Mouse (Mus musculus) E14TG2a.4 (cell line): ENCODE data around the gene Itpk1.

Experiments
- CTCF ChIP-seq: conservative IDR thresholded peaks from 2 replicates; pipeline ENCODE4 v1.5.1; 2014; ENCODE audit warnings: low read length
- NANOG ChIP-seq: IDR thresholded peaks from 2 replicates; pipeline ENCODE4 v1.6.1; 2014; ENCODE audit warnings: borderline replicate concordance, low read length, mixed read lengths
- POU5F1 ChIP-seq: IDR thresholded peaks from 2 replicates; pipeline ENCODE4 v1.6.1; 2014; ENCODE audit warnings: low read length, borderline replicate concordance

DNA sequence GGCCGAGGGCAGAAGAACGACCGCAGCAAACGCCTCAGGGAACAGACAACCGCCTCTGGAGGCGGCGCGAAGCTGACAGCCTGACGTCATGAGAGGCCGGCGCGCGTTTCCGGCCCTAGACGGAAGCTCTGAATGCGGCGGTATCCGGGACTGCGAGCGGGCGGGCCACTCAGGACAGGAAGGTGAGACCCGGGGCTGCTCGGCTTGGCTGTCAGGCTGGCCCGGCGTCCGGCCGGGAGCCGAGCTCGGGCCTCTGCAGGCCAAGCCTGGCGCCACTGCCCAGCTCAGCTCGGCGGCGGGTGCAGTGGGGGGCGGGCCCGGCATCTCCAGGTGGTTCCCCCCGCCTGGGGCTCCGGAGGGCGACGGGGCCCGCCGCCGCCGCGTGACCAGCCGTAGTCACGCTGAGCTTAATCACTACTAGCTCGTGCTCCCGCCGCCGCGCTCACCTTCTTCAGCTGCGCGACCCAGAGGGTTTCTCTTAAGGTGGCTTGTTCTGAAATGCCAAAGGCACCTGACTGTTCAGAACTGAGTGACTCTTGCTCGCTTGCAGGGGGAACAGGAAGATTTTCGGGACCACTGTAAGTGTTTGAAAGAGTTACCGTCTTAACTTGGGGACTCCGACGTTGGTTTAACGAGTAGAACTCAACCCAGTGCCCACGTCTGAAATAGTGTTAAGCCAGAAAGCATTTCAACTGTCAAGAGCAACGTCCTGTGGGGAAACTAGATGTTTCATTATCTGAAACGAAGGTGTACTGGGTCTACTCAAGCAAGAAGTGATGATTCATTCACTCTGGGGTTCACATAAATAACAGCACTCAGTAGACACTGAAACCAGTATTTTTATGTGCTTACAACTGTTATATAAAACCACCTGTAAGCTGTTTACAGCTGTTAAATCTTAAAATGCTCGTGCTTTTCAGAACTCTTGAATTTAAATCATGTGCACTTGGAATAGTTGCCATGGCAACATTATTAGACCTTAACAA is 39.2 kb upstream of the Itpk1 start, which contains the start of the genes Moap1 and Tmem251:
- TF ChIP-seq CTCF (no peak), POU5F1 (no peak), NANOG (no peak)
